In genomic region chr9:106123599-106123998, GRCm38 (mm10) we compare ENCODE assay signal across 8 mouse cellular contexts. TPM values are rescaled to one million over a fixed set of nuclear protein-coding genes. Genes with fewer than 3 reads are reported as not detected.
A peak's percentile ranks its signal among the peaks of the same experiment; 100 is the strongest.
DNase-seq lines count a peak whose midpoint lies in the region; ATAC-seq and TF ChIP-seq lines count a peak whose summit lies in the region.
"Had no signal": no experiment of that assay in that cellular context is flagged by ENCODE, and none has a peak within 500 bp of the region (broad histone marks: within the 10 kb centered on the region; RNA-seq: fewer than 3 reads in every experiment).

No protein-coding gene starts in this region.

- peak; percentile 9 for DNase-seq in kidney, adult 11 months
- DNase-seq in ES-E14 (ENCODE audit: low read depth, low spot score): no peak
- peak; percentile 43 for DNase-seq in adrenal gland, postnatal 14 days
- peak; percentile 47 for DNase-seq in kidney, adult 9 months
- peak; percentile 5 to 24 for DNase-seq in natural killer cell, adult 2 months (ENCODE audit: low spot score in 2 of 2)
- DNase-seq in yolk sac, embryonic 10.5 days (ENCODE audit: low spot score): no peak

- no peaks in the 10 kb centered on the region for H3K27me3 ChIP-seq in kidney, embryonic 15.5 days
- H3K27me3 ChIP-seq: limb, embryonic 15.5 days had no signal

- in situ Hi-C loops in ES-E14 (cut with MboI; ENCODE audit: low sequenced_read_pairs in 2 of 2, unreplicated experiment in 2 of 2): no loop called here

- H3K9me3 ChIP-seq in kidney, embryonic 15.5 days (replicated peaks): no peaks in the 10 kb centered on the region
- H3K9me3 ChIP-seq in ES-E14 (ENCODE audit: control insufficient read depth, insufficient read depth, low read depth, low read length): no peaks in the 10 kb centered on the region
- H3K9me3 ChIP-seq: limb, embryonic 15.5 days had no signal

- H3K4me3 ChIP-seq in kidney, embryonic 15.5 days (replicated peaks): no peak overlapping the region
- no peak overlapping the region for H3K4me3 ChIP-seq in ES-E14 (ENCODE audit: insufficient read depth in 1 of 2, low read depth in 1 of 2, low read length in 2 of 2, poor library complexity in 1 of 2, severe bottlenecking in 1 of 2)
- H3K4me3 ChIP-seq: limb, embryonic 15.5 days had no signal

- H3K36me3 ChIP-seq in kidney, embryonic 15.5 days: no peaks in the 10 kb centered on the region
- H3K36me3 ChIP-seq in ES-E14 (ENCODE audit: control insufficient read depth, insufficient read depth, low read length, poor library complexity, severe bottlenecking): no peaks in the 10 kb centered on the region
- H3K36me3 ChIP-seq: limb, embryonic 15.5 days had no signal

- H3K27ac ChIP-seq in kidney, embryonic 15.5 days: no peak overlapping the region
- no peak overlapping the region for H3K27ac ChIP-seq in ES-E14 (ENCODE audit: insufficient read depth, low read depth, low read length, poor library complexity, severe bottlenecking)
- H3K27ac ChIP-seq: limb, embryonic 15.5 days had no signal

- WGBS in kidney, embryonic 15.5 days: 44% methylated on average over 4 of the region's 4 CpGs

- no peak overlapping the region for H3K9ac ChIP-seq in kidney, embryonic 15.5 days
- no peak overlapping the region for H3K9ac ChIP-seq in ES-E14 (ENCODE audit: insufficient read depth, low read depth, low read length, poor library complexity, severe bottlenecking)
- H3K9ac ChIP-seq: limb, embryonic 15.5 days had no signal

- no peaks in the 10 kb centered on the region for H3K4me1 ChIP-seq in kidney, embryonic 15.5 days
- H3K4me1 ChIP-seq in ES-E14 (ENCODE audit: control insufficient read depth in 2 of 2, insufficient read depth in 2 of 2, low read length in 2 of 2, poor library complexity in 1 of 2): peaks cover 0 to 3% of the 10 kb centered on the region in 2 experiments; a peak in 1 of 4 replicates
- H3K4me1 ChIP-seq: limb, embryonic 15.5 days had no signal

- no peak overlapping the region for H3K4me2 ChIP-seq in kidney, embryonic 15.5 days
- H3K4me2 ChIP-seq: limb, embryonic 15.5 days had no signal

- no peak for ATAC-seq in kidney, embryonic 15.5 days (replicated peaks; ENCODE audit: low FRiP score)

TF ChIP-seq in ES-E14, 5 proteins besides CTCF, POLR2A, EP300 and RAD21:
- no peak for TF ChIP-seq ZNF384 (IDR thresholded peaks at IDR 0.05; ENCODE audit: low read depth, low read length)
- no peak for TF ChIP-seq HCFC1 (IDR thresholded peaks at IDR 0.05; ENCODE audit: borderline replicate concordance, insufficient read depth, low read length)
- TF ChIP-seq CHD2 (IDR thresholded peaks at IDR 0.05; ENCODE audit: low read depth, low read length): no peak
- TF ChIP-seq ZC3H11A (IDR thresholded peaks at IDR 0.05; ENCODE audit: borderline replicate concordance, low read depth, low read length): 0 out of 2 replicates have a peak, but pooled peaks have one; percentile 37
- TF ChIP-seq MAFK (IDR thresholded peaks at IDR 0.05; ENCODE audit: insufficient read depth, low read depth, low read length): no peak

RNA-seq across cellular contexts. Expression of gene Col6a4, which starts 27.0 kb away (rescaled TPM):
- 0.55 and 0.64 TPM in 2 replicates for polyA plus RNA-seq in kidney, embryonic 15.5 days (2015; fragmentation: Nextera tagmentation; extraction: Ambion mirVana)
- 3.9 and 7.9 TPM in 2 replicates for total RNA-seq in ES-E14 (2012; rRNA removed)
- 0.30 and 4.1 TPM in 2 replicates for total RNA-seq in adrenal gland, postnatal 14 days (2021)

RNA-seq across cellular contexts. Expression of gene Glyctk, which starts 34.3 kb away (rescaled TPM):
- polyA plus RNA-seq in kidney, embryonic 15.5 days (2015; fragmentation: Nextera tagmentation; extraction: Ambion mirVana): 7.9 and 9.4 TPM in 2 replicates
- 3.2 and 5.5 TPM in 2 replicates for total RNA-seq in ES-E14 (2012; rRNA removed)
- total RNA-seq in adrenal gland, postnatal 14 days (2021): 3.6 and 13.6 TPM in 2 replicates

RNA-seq across cellular contexts. Expression of gene Wdr82, which starts 47.1 kb away (rescaled TPM):
- polyA plus RNA-seq in kidney, embryonic 15.5 days (2015; fragmentation: Nextera tagmentation; extraction: Ambion mirVana): 21.9 and 28.3 TPM in 2 replicates
- 83.7 and 95.8 TPM in 2 replicates for total RNA-seq in ES-E14 (2012; rRNA removed)
- total RNA-seq in adrenal gland, postnatal 14 days (2021): 83.9 and 84.7 TPM in 2 replicates

Comparison
In these comparisons a context has a peak if more than half of its experiments do, and no peak if none do; other contexts are left out.
1. DNase-seq: peak in kidney, adult 11 months (single experiment), adrenal gland, postnatal 14 days (single experiment), kidney, adult 9 months (single experiment) and natural killer cell, adult 2 months (2 of 2); none in ES-E14 (single experiment) and yolk sac, embryonic 10.5 days (single experiment).